Mouse (Mus musculus): ENCODE results near the gene Disp1.
A peak's percentile ranks its signal among the peaks of the same experiment; 100 is the strongest.

Gene Disp1

DNA sequence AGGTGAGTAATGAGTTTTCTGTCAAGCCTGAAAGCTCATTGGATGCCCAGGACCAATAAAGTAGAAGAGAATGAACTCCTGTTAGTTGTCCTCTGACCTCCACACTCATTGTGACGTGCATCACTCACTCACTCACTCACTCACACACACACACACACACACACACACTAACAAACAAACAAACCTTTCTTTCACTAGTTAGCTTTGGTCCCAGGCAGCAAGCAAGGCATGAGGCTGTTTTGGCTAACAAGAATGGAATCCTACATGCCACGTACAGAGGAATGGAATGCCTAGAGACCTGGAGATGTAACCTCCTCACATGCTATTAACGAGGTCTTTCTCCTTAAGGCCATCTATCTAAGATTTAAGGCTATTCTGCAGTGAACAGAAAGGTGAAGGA lies 97.6 kb downstream of the Disp1 start:
- no peak for DNase-seq (ENCODE audit: low spot score)

DNA sequence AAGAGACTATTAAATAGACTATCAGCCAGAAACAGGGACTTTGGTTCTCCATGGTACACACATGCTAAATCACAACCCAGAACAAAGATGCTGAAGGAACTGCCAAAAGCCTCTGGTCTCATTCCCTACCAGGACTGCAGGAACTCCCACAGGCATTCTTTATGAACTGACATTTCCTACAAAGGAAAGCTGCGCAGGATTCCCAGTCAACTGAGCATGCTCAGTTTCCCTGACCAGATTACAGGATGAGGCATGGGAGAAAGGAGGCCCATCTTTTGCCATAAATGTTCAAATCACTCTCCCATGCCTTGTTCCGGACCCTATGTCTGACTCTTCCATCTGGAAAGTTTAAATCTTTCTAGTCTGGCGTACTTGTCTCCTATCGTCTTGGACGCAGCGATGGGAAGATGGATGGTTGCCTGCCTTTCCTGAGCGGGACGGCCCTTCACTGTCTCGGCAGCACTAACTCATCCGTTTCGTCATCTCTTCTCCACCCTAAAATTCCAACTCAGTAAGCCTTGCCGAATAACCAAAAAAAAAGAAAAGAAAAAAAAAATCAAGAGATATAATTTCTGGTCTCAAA lies 100.9 kb downstream of the Disp1 start:
- DNase-seq (ENCODE audit: low spot score), result no peak

DNA sequence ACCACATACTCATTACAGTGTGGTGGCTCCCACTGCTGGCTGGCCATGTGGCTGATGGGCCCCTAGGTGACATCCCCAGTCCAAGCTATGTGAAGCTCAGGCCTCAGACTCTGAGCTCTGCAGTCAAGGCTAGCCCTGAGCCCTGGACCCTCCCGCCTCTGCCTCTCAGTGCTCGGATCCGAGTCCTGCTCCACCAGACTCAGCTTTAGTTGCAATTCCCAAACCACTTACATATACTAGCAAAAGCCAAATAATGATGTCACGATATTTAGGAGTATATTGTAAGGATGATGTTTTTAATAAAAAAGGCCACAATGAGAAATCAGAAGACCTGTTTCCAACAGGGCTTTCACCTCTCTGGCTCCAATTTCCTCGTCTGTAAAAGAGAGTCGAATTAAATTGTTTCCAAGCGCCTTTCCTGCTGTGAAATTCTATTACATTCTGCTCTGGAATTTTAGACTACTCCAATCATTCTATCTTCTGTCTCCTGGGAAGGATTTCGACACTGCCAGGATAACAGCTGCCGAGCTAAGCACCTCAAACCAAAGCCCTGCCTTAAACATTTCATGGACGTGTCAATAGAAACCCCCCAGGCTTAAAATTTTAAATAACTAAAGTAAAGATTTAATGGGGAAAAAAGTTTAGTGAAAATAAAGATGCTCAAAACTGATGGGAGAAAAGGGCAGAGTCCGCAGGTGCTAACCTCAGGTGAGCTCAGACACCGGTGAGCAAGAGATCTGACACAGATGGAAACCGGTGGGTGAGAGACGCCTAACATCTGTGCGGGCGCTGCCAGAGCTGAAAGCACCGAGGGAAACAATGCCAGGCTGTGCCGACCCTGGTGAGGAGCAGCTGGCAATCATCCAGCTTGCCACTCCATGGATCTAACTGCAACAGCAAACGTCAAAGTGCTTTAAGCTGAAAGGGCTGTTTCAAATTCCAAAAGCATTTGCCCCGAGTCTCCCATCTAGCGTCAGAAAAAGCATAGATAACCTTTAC lies 103.2 kb downstream of the Disp1 start:
- DNase-seq (ENCODE audit: low spot score), result no peak

DNA sequence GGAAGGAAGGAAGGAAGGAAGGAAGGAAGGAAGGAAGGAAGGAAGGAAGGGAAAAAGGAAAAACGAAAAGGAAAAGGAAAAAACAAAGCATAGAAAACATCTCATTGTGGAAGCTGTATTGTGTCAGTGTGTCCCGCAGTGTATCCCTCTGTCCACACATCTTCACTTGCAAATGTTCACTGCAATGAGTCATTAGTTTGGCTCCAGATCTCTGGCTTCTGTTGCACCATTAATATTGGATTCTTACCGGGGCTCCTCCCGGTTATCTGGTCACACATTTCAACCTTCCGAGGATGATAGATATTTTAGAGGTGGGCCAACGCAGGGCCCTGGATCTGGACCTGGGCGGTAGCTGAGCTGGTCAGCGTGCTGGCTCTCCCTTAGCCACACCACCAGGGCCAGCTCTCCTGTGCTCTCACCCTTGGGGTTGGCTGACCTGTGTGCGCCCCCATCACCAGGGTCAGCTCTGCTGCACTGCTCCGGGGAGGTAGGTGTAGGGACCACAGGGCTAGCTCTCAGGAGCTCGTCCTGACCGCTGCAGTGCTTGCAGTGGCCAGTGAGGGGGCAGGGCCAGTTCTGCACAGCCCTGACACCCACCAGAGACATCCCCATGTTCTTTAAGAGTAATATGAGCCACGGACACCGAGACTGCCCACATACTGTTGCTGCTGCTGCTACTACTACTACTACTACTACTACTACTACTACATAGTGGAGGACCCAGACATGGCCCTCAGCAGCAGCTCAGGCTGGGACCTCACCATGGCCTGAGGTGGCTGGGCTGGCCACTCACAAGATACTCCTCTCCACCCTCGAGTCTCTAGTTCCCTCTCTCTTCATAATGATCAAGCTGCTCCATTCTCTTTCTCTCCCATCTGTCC lies 104.1 kb downstream of the Disp1 start:
- no peak for DNase-seq (ENCODE audit: low spot score)

DNA sequence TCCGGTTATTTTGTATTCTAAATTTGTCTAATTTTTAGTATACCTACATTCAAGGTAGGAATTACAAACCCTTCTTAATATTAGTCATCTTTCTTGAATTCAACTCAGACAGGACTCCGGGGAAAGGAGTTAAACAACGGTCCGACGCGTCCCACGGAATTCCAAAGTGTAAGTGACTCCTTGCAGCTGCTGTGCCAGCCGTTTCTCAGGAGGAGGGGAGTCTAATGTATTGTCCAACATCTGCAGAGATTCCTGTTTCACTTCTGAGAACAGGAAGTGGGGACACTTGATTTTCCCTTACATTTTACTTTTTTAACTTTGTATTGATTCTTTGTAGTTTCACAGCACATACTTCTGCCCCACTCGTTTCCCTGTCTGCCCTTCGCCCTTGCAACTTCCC lies 104.9 kb downstream of the Disp1 start:
- no peak for DNase-seq (ENCODE audit: low spot score)

DNA sequence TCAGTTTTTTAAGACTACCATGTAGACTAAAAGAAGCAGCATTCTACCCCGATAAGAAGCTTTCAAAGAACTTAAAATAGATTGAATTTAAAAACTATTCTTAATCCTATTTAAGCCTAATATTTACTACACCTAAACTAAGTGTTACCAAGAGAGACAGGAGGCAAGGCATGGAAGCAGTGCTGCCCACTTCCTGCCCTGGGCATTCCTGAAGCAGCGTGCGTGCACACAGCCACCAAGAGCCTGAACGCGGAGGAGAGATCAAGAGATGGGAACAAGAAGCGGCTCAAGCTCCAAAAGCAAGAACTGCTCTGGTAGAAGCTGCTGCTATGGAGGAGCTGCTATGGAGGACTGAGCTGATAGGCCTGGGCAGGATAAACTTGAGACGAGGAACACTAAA lies 106.2 kb downstream of the Disp1 start:
- no peak for DNase-seq (ENCODE audit: low spot score)

DNA sequence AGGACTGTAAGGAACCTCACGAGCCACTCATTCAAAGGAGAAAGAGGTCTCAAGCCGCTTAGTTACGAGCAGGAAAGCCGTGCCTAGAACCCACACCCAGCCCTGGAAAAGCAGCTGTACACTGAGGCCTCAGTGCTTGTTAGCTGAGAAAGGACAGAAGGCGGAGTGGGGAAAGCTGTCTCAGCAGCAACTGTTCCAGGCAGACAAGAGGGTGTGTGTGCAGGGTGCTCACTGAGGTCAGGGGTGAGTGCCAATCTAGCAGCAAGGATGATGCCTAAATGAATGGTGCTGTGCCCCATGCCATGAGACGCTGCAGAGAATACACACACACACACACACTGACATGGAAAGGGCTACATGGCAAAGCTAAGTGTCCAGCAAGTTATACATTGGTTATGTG lies 106.8 kb downstream of the Disp1 start:
- DNase-seq (ENCODE audit: low spot score), result no peak

DNA sequence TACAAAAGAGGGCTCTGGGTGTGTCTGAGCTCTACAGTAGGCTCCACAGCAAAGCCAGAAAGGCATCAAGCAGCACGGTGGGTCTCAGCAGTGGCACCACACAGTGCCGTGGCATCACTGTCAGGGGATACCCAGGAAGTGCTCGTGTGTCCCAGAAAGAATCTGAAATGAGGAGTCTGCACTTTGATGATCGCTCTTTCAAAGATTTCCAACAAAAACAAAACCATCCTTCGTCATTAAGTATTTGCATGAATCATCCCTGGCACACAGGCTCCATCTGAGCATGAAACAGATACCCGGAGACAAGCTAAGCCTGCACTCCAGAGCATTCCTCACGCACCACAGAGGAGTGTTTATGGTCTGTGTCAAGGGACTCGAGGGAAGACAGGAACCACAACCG lies 107.8 kb downstream of the Disp1 start:
- DNase-seq (ENCODE audit: low spot score), result no peak

DNA sequence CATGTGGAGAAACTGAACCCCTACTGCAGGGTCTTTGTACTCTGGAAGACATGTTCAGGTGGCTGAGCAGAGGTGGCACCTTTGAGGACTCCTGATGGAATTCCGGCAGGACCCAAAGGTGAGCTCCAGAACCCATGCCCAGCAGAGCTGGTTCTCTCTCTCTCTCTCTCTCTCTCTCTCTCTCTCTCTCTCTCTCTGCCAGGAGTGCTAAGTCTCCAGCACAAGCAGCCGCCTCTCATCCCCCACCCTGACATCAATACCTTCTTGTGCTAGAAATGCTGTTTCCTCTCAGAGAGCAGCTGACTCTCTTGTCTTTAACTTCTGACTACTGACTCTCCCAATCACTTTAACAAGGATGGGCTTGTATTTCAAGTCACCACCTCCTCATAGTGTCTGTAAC lies 113.8 kb downstream of the Disp1 start:
- DNase-seq (ENCODE audit: low spot score), result no peak

DNA sequence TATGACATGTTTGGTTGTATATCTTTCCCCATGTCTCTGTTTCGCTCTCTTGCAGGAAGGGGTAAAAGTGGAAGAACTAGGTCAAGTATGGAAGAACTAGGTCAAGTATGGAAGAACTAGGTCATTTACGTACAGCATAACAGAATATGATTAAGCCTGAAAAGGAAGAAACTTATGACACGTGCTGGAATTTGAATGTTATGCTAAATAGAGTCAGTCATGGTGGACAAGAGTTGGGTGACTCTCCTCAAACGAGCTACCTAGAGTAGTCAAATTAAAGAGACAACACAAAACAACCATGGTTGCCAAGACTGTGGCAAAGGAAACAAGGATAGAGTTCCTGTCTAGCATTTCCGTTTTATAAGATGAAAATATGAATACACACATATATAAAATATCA lies 116.6 kb downstream of the Disp1 start:
- no peak for DNase-seq (ENCODE audit: low spot score)

DNA sequence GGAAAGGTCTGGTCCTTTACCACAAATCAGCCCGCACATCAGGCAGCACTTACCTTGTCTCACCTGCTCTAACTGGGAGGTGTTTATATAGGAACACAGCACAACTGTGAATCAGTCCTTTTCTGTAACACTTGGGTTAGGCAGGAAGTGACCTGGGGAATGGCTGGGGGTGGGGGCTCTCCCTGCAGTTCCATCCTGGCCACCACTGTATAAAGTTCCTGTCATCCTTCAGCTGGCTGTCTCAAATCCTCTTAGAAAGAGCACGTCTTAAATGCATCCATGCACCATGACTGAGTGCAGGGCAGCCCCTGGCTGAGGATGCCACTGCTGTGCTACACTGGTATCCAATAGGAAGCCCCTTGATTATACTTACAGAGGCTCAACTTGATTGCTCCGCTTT lies 118.5 kb downstream of the Disp1 start:
- DNase-seq (ENCODE audit: low spot score), result no peak

DNA sequence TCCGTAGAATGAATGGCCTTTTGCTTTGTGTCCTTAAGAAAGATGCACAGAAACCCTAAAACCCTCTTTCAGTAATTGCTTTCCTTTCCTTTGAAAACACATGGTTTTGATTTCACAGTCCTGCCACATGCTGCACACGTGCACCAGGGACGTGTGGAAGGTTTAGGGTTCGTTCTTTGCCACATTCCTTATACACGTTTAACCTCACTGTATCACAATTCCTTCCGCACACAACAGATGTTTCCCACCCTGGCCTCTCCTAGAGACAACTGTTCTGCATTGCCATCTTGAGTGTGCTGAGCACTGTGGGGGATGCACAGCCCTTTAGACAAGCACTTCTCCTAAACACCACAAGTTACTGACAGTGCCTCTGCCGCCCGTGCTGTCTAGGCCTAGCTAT lies 119.2 kb downstream of the Disp1 start:
- DNase-seq (ENCODE audit: low spot score), result no peak

DNA sequence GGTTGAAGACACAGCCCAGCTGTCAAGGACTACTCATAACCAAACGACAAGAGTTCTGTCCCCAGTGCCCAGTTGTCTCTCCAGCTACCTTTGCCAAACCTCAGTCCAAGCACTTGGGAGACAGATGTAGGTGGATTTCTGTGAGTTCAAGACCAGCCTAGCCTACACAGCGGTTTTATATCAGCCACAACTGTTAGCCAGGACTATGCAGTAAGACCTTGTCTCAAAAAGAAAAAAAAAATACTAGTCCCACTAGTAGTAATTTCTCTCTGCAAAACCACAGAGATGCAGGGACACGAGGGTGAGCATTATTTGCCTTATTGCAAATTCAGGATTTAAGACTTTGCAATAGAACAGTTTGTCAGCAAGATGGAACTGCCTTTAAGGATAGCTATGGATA lies 120.0 kb downstream of the Disp1 start:
- DNase-seq (ENCODE audit: low spot score), result no peak

DNA sequence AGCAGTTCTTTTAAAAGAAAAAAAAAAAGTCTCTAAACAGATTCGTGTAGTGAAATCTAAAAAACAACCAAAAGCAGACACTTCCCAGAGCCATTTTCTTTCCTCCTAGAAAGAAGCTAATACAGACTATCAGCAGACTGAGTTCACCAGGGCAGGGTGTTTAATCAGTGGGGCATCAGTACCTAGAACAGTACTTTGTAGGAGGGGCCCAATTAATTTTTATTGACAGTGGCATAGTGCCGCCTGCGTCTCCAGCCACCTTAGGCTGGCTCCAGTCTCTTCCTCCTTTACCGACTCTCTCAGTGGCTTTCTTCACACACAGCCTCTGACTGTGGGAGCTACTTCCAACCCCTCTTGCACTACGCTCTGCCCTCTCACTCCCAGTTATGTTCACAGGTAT lies 121.1 kb downstream of the Disp1 start:
- no peak for DNase-seq (ENCODE audit: low spot score)

DNA sequence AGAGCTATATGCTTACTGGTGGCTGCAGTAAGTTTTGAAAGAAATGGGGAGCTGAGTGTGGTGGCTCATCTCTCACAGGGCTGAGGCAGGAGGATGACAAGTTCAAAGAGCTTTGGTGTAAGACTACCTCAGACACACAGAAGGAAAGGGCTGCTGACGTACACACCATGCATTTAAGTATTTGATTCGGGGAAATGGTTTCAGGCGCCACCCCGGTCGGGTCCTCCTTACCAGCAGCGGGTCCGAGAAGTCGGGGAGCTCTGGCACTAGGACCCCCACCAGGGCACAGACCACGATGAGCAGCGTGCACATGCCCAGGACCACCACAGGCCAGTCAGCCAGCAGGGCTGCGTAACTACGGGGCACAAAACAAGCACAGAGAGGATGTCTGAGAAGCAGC lies 121.6 kb downstream of the Disp1 start:
- no peak for DNase-seq (ENCODE audit: low spot score)

DNA sequence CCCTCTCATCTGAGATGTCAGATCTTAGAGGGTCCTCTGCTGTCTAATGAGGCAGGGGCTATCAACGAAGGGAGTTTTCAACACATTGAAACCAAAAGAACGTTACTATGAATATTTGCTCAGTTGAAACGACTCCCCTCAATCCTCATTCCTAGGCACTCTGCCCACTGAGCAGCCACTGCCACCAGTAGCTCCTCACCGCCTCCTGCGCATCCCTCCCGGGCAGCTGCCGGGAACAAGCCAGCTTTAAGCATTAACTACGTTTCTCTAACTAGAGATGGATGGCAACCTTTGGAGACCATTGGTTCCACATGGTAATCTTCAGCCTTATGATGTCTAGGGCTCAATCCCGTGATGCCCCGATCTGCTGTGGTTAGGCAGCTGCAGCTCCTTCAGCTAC lies 123.7 kb downstream of the Disp1 start:
- DNase-seq (ENCODE audit: low spot score), result no peak

DNA sequence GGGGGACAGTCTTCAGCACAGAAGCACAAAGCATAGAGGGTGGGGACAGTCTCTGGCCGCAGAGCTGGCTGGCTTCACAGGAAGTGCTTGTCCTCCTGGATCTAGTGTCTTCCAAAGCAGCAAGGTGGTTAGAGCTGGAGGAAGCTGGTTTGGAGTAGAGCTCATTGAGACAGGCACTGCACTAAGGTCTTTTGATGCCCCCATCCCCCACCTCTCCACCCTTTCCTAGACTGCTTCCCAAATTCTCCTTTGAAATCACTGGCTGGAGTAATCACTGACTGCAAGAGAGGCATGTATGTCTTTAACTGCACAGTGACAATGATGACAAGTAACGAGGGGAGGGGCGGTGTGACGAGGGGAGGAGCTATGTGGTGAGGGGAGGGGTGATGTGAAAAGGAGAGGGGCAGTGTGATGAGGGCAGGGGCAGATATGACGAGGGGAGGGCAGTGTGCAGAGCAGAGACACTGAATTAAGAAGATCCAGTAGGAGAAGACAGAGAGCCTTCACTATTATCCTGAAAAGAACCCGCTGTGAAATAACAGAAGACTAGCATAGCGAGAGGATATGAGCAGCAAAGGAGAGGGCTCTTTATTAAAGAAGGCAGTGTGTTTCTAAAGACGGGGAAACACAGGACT lies 125.8 kb downstream of the Disp1 start:
- peak; percentile 16 for DNase-seq (ENCODE audit: low spot score)

DNA sequence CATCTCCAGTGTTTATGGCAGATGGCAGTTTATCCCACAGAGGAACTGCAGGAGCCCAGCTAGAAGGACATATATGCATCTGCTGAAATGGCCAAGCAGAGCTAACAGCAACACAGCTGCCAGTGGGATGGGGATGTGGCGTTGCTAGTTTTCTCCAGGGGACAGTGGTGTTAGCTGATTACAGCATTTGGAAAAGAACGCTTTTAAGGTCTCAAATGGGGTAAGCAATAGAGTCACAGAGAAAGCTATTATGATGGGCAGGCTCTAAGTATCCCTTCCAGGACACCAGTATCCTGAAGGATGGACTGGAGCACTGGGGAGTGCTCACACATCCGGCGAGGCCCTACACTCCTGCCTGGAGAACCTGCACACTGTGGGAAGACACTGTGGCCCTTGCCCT lies 129.0 kb downstream of the Disp1 start:
- no peak for DNase-seq (ENCODE audit: low spot score)

DNA sequence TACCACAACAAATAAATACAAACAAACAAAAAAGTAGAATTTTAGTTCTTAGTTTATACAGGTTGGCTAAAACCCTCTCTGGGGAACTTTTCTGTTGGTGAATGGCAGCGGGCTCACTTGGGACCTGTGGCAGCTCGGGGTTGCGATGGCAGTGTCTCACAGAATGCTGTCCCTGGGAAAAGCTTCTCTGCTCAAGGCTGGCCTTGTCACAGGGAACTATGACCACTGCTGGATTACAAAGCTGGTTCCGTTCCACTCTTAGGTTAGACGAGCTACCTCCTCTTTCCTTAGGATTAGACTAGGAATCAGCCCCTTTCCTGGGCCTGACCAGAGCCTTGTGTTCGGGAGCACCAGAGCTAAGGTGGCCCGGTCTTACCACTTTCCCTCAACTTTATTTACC lies 130.1 kb downstream of the Disp1 start:
- no peak for DNase-seq (ENCODE audit: low spot score)

DNA sequence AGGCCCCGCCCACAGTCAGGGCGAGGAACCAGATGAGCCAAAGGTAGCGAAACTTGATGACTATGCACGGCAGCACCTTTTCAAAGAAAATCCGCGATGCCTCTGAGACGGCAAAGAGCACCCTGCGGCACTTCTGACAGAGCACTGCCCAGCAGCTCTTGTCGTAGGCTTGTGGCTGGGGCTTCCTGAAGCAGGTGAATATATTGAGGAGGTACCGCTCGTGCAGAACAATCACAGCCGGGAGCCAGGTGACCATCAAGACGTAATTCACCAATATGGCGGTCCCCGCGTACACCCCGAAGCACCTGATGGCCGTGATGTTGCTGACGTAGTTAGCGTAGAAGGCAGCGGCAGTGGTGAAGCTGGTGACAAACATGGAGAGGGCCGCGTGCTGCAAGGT lies 132.7 kb downstream of the Disp1 start:
- DNase-seq (ENCODE audit: low spot score), result no peak

DNA sequence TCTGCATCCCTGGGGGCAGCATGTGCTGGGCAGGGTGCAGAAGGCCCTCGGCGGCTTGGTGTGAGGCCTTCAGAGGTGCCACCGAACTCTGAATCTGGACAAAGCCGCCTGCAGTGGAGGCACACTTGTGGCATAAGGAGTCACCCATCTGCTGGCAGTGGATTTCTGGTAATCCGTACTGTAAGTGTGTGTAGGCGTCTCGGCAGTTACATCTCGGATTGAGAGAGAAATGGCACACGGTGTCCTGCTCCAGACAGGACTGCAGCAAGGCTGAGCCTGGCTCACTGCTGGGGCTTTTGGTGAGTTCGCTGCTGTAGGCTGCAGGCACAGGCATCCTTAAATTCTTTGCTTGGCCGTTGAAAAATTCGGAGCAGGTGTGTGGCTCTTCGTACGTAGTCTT lies 134.5 kb downstream of the Disp1 start:
- no peak for DNase-seq (ENCODE audit: low spot score)
